Mouse (Mus musculus): ENCODE data around the gene Rin3. TPM values are rescaled to one million over a fixed set of nuclear protein-coding genes. Genes with fewer than 3 reads are reported as not detected.

Gene Rin3
- polyA plus RNA-seq, 1 experiment from 2014 or later, result 1.7 TPM

DNA sequence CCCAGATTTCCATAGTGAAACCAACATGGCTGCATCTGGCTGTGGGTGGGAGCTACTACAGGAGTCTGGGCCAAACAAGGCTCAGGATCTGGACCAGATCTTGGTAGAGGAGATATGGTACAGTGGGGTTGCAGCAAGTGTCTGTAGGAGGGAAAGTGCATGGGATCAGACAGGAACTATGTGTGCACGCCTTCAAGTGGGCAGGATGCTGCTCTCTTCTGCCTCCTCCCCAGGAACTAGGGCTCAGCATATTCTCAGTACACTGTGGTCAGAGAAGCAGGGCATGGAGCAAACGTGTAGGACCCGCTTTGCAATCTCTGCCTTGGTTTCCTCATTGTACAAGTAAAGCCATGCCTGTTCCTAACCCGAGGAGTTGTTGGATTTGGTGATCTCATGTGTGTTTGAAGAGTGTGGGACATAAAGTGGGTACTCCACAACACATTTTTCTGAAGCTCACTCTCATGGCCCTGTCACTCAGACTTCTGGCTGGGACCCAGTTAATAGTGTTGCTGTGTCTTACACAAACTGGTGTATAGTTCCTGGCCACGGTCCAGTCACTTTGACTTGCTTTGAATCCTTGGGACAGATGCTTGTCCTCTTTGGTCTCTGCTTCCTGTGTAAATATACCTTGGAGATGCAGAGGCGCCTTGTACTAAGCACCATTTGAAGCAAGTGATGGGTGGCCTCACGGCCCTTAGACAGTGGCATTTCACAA is 9.8 kb downstream of the Rin3 start:
- no peak for ATAC-seq
- H3K36me3 ChIP-seq (ENCODE audit: control insufficient read depth, insufficient read depth), result no peaks in the 10 kb centered on the region
- H3K27ac ChIP-seq (ENCODE audit: low read length), result no peak overlapping the region
- H3K27me3 ChIP-seq (replicated peaks; ENCODE audit: control insufficient read depth, insufficient read depth, low read length), result no peaks in the 10 kb centered on the region
- H3K9me3 ChIP-seq (ENCODE audit: control insufficient read depth, low read length), result no peaks in the 10 kb centered on the region
- H3K4me3 ChIP-seq (replicated peaks; ENCODE audit: low read length), result no peak overlapping the region
- H3K4me2 ChIP-seq (ENCODE audit: low read length), result no peak overlapping the region
- WGBS, result 86% methylated on average over 7 of the region's 7 CpGs
- no peak overlapping the region for H3K9ac ChIP-seq (replicated peaks; ENCODE audit: low read depth, low read length)
- H3K4me1 ChIP-seq (replicated peaks; ENCODE audit: control insufficient read depth, insufficient read depth, low read length), result peaks cover 9% of the 10 kb centered on the region; the same call in 1 of the 2 replicates

- H3K36me3 ChIP-seq (ENCODE audit: control insufficient read depth, insufficient read depth), result no peaks in the 10 kb centered on the region
- H3K27me3 ChIP-seq (replicated peaks; ENCODE audit: control insufficient read depth, insufficient read depth, low read length), result no peaks in the 10 kb centered on the region
Measured at GRCm38 (mm10) chr12:102294634-102295033, 11.8 kb downstream of the Rin3 start.

GRCm38 (mm10) chr12:102295230-102295629 is 12.4 kb downstream of the Rin3 start:
- H3K27ac ChIP-seq (ENCODE audit: low read length), result no peak overlapping the region
- no peak for ATAC-seq
- H3K4me1 ChIP-seq (replicated peaks; ENCODE audit: control insufficient read depth, insufficient read depth, low read length), result peaks cover 9% of the 10 kb centered on the region; the same call in 1 of the 2 replicates
- WGBS, result 66% methylated on average over 7 of the region's 7 CpGs
- H3K4me2 ChIP-seq (ENCODE audit: low read length), result no peak overlapping the region
- no peak overlapping the region for H3K4me3 ChIP-seq (replicated peaks; ENCODE audit: low read length)
- no peaks in the 10 kb centered on the region for H3K9me3 ChIP-seq (ENCODE audit: control insufficient read depth, low read length)
- H3K9ac ChIP-seq (replicated peaks; ENCODE audit: low read depth, low read length), result no peak overlapping the region
- H3K27me3 ChIP-seq (replicated peaks; ENCODE audit: control insufficient read depth, insufficient read depth, low read length), result no peaks in the 10 kb centered on the region
- H3K36me3 ChIP-seq (ENCODE audit: control insufficient read depth, insufficient read depth), result no peaks in the 10 kb centered on the region

More at GRCm38 (mm10) chr12:102294634-102295033, 11.8 kb downstream of the Rin3 start:
- H3K4me1 ChIP-seq (replicated peaks; ENCODE audit: control insufficient read depth, insufficient read depth, low read length), result peaks cover 9% of the 10 kb centered on the region; the same call in 1 of the 2 replicates
- 67% methylated on average over 5 of the region's 5 CpGs for WGBS
- no peak overlapping the region for H3K4me3 ChIP-seq (replicated peaks; ENCODE audit: low read length)
- H3K4me2 ChIP-seq (ENCODE audit: low read length), result no peak overlapping the region
- no peak overlapping the region for H3K27ac ChIP-seq (ENCODE audit: low read length)
- ATAC-seq, result no peak
- H3K9me3 ChIP-seq (ENCODE audit: control insufficient read depth, low read length), result no peaks in the 10 kb centered on the region
- H3K9ac ChIP-seq (replicated peaks; ENCODE audit: low read depth, low read length), result no peak overlapping the region

GRCm38 (mm10) chr12:102295662-102296061 is 12.8 kb downstream of the Rin3 start:
- no peak overlapping the region for H3K27ac ChIP-seq (ENCODE audit: low read length)
- H3K4me3 ChIP-seq (replicated peaks; ENCODE audit: low read length), result no peak overlapping the region
- no peaks in the 10 kb centered on the region for H3K9me3 ChIP-seq (ENCODE audit: control insufficient read depth, low read length)
- 79% methylated on average over 8 of the region's 8 CpGs for WGBS
- H3K27me3 ChIP-seq (replicated peaks; ENCODE audit: control insufficient read depth, insufficient read depth, low read length), result no peaks in the 10 kb centered on the region
- H3K9ac ChIP-seq (replicated peaks; ENCODE audit: low read depth, low read length), result no peak overlapping the region
- ATAC-seq, result no peak
- no peaks in the 10 kb centered on the region for H3K36me3 ChIP-seq (ENCODE audit: control insufficient read depth, insufficient read depth)
- H3K4me1 ChIP-seq (replicated peaks; ENCODE audit: control insufficient read depth, insufficient read depth, low read length), result peaks cover 9% of the 10 kb centered on the region; the same call in 1 of the 2 replicates
- no peak overlapping the region for H3K4me2 ChIP-seq (ENCODE audit: low read length)

DNA sequence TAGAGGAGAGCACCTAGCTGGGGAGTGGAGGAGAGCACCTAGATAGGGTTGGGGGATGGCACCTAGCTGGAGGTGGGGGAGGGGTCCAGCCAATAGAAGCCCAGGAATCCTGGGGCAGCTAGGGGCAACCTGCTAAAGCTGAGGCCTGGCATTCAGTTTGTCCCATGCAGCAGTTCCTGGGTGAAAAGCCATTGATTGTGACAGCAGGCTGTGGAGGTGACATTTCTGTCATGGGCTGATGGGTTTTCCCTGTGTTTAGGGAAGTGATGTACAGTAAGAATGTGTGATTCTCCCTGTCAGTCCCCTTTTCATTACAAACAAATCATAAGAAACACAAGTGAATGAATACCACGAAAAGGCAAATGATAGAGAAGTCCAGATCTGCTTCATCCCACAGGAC is 13.5 kb downstream of the Rin3 start:
- Histone ChIP-seq H3K4me1 (replicated peaks; ENCODE audit: control insufficient read depth, insufficient read depth, low read length) (peaks cover 9% of the 10 kb centered on the region; the same call in 1 of the 2 replicates), H3K36me3 (ENCODE audit: control insufficient read depth, insufficient read depth) (no peaks in the 10 kb centered on the region), H3K4me3 (replicated peaks; ENCODE audit: low read length) (no peak overlapping the region), H3K9me3 (ENCODE audit: control insufficient read depth, low read length) (no peaks in the 10 kb centered on the region), H3K27ac (ENCODE audit: low read length) (no peak overlapping the region), H3K9ac (replicated peaks; ENCODE audit: low read depth, low read length) (no peak overlapping the region), H3K4me2 (ENCODE audit: low read length) (no peak overlapping the region), H3K27me3 (replicated peaks; ENCODE audit: control insufficient read depth, insufficient read depth, low read length) (no peaks in the 10 kb centered on the region)
- no peak for ATAC-seq
- WGBS, result 86% methylated on average over 1 of the region's 1 CpGs

- Histone ChIP-seq H3K4me1 (replicated peaks; ENCODE audit: control insufficient read depth, insufficient read depth, low read length) (peaks cover 9% of the 10 kb centered on the region; the same call in 1 of the 2 replicates), H3K27ac (ENCODE audit: low read length) (no peak overlapping the region), H3K9me3 (ENCODE audit: control insufficient read depth, low read length) (no peaks in the 10 kb centered on the region), H3K27me3 (replicated peaks; ENCODE audit: control insufficient read depth, insufficient read depth, low read length) (no peaks in the 10 kb centered on the region), H3K4me2 (ENCODE audit: low read length) (no peak overlapping the region), H3K9ac (replicated peaks; ENCODE audit: low read depth, low read length) (no peak overlapping the region), H3K36me3 (ENCODE audit: control insufficient read depth, insufficient read depth) (no peaks in the 10 kb centered on the region), H3K4me3 (replicated peaks; ENCODE audit: low read length) (no peak overlapping the region)
- no peak for ATAC-seq
- WGBS, result 87% methylated on average over 4 of the region's 4 CpGs
Measured at GRCm38 (mm10) chr12:102296967-102297366, 14.1 kb downstream of the Rin3 start.

- Histone ChIP-seq H3K9ac (replicated peaks; ENCODE audit: low read depth, low read length) (no peak overlapping the region), H3K4me3 (replicated peaks; ENCODE audit: low read length) (no peak overlapping the region), H3K36me3 (ENCODE audit: control insufficient read depth, insufficient read depth) (no peaks in the 10 kb centered on the region), H3K4me1 (replicated peaks; ENCODE audit: control insufficient read depth, insufficient read depth, low read length) (peaks cover 18% of the 10 kb centered on the region), H3K27me3 (replicated peaks; ENCODE audit: control insufficient read depth, insufficient read depth, low read length) (no peaks in the 10 kb centered on the region), H3K9me3 (ENCODE audit: control insufficient read depth, low read length) (no peaks in the 10 kb centered on the region), H3K27ac (ENCODE audit: low read length) (no peak overlapping the region), H3K4me2 (ENCODE audit: low read length) (no peak overlapping the region)
- 75% methylated on average over 5 of the region's 5 CpGs for WGBS
- ATAC-seq, result no peak
Measured at GRCm38 (mm10) chr12:102299209-102299608, 16.4 kb downstream of the Rin3 start.

- Histone ChIP-seq H3K4me1 (replicated peaks; ENCODE audit: control insufficient read depth, insufficient read depth, low read length) (peaks cover 12% of the 10 kb centered on the region), H3K27me3 (replicated peaks; ENCODE audit: control insufficient read depth, insufficient read depth, low read length) (no peaks in the 10 kb centered on the region), H3K9ac (replicated peaks; ENCODE audit: low read depth, low read length) (no peak overlapping the region), H3K9me3 (ENCODE audit: control insufficient read depth, low read length) (no peaks in the 10 kb centered on the region), H3K36me3 (ENCODE audit: control insufficient read depth, insufficient read depth) (no peaks in the 10 kb centered on the region), H3K4me2 (ENCODE audit: low read length) (no peak overlapping the region), H3K27ac (ENCODE audit: low read length) (no peak overlapping the region), H3K4me3 (replicated peaks; ENCODE audit: low read length) (no peak overlapping the region)
- ATAC-seq, result no peak
- 81% methylated on average over 1 of the region's 1 CpGs for WGBS
Measured at GRCm38 (mm10) chr12:102301585-102301984, 18.7 kb downstream of the Rin3 start.

DNA sequence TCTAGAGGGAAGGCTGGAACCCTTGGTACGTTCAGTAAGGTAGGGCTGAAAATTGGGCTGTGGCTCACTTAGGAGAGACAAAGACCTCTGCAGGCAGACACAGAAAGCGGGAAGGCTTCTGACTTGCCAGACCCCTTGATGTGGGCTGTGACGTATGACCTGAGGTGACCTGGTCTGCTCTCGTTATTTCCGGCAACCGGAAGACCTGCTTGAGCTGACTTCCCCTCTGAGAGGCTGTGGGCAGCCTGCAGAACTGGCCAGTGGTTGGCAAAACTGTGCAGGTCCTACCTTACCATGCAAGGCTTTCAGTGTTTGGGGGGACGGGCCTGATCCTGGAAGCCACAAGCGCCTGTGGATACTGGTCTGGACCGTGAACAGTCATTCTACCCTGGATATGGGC is 19.5 kb downstream of the Rin3 start:
- Histone ChIP-seq H3K27me3 (replicated peaks; ENCODE audit: control insufficient read depth, insufficient read depth, low read length) (no peaks in the 10 kb centered on the region), H3K36me3 (ENCODE audit: control insufficient read depth, insufficient read depth) (no peaks in the 10 kb centered on the region), H3K4me1 (replicated peaks; ENCODE audit: control insufficient read depth, insufficient read depth, low read length) (peaks cover 12% of the 10 kb centered on the region), H3K9ac (replicated peaks; ENCODE audit: low read depth, low read length) (no peak overlapping the region), H3K27ac (ENCODE audit: low read length) (no peak overlapping the region), H3K9me3 (ENCODE audit: control insufficient read depth, low read length) (no peaks in the 10 kb centered on the region), H3K4me3 (replicated peaks; ENCODE audit: low read length) (no peak overlapping the region), H3K4me2 (ENCODE audit: low read length) (no peak overlapping the region)
- ATAC-seq, result no peak
- 79% methylated on average over 9 of the region's 9 CpGs for WGBS
